8 mouse cellular contexts compared by ENCODE assay signal in the genomic region with DNA sequence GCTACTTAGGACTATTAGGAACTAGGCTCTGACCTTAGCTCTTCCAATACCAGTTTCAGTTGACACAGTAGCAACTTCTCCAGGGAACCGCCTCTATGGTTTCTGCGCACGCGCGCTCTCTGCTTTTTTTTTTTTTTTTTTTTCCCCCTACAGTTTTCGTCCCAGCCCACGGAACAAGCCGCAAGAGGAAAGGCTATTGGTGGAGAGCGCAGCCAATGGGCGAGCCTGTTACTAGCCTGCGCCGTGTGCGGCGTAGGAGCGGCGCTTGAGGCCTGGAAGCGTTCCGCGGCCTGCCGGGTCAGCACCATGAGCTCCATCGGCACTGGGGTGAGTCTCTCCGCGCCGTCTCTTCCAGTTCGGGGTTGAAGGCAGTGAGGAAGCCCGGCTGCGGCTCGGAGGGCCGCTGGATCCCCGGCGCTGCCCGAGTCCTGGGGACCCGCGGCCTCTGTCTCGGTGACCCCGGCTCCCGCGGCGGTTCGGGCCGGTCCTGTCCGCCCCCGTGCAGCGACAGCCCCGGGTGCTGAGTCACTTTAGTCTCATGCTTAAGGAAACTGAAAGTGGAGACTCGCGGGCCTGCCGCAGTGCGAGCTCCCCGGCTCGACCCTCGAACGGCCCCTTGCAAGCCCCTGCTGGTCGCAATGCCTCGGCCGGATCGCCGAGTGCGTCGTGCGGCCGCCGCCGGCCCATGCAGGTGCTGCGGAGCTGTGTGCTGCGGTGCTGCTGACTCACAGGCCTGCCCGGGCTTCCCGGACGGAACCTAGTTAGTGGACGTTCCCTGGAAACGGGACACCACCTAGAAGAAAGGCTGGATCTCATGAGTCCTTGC. TPM values are rescaled to one million over a fixed set of nuclear protein-coding genes. Genes with fewer than 3 reads are reported as not detected.
DNase-seq lines count a peak whose midpoint lies in the region; ATAC-seq lines count a peak whose summit lies in the region.

A gene (plus strand): TSS at position 181 of the 826 bp plus-strand sequence.

- H3K4me3 ChIP-seq in intestine, embryonic 14.5 days (ENCODE audit: low read depth, low read length): peak within 1 kb of the TSS; percentile 99

- peak; percentile 100 for ATAC-seq in intestine, embryonic 14.5 days (replicated peaks; ENCODE audit: low FRiP score, low TSS enrichment, low read depth)

- DNase-seq in adrenal gland, adult 18-20 months (ENCODE audit: low spot score in 2 of 2): peak; percentile 78 to 83
- peak; percentile 95 for DNase-seq in embryo, embryonic 11 days
- DNase-seq in gastrocnemius, postnatal 25 days: peak; percentile 92
- DNase-seq in intestine, embryonic 14.5 days (ENCODE audit: low spot score): peak; percentile 95
- DNase-seq in left cerebral cortex, postnatal 14 days (ENCODE audit: low spot score in 2 of 2): peak; percentile 92 to 95
- DNase-seq in mesoderm, embryonic 11.5 days (ENCODE audit: low read depth, low spot score): peak; percentile 95
- DNase-seq in right cerebral cortex, postnatal 36 days (ENCODE audit: low spot score in 2 of 2): peak; percentile 88 to 90
- DNase-seq in yolk sac, embryonic 10.5 days (ENCODE audit: low spot score): peak; percentile 92

- H3K4me1 ChIP-seq in intestine, embryonic 14.5 days (replicated peaks; ENCODE audit: control insufficient read depth, insufficient read depth, low read length): peaks cover 12% of the 10 kb centered on the region

- H3K36me3 ChIP-seq in intestine, embryonic 14.5 days (ENCODE audit: control insufficient read depth, insufficient read depth, low read length): peaks cover 15% of the 10 kb centered on the region

- H3K27me3 ChIP-seq in intestine, embryonic 14.5 days (replicated peaks; ENCODE audit: control insufficient read depth, insufficient read depth, low read length): no peaks in the 10 kb centered on the region

- peak within 1 kb of the TSS; percentile 97 for H3K9ac ChIP-seq in intestine, embryonic 14.5 days (ENCODE audit: low read length)

- H3K27ac ChIP-seq in intestine, embryonic 14.5 days (ENCODE audit: low read depth): peak within 1 kb of the TSS; percentile 97

- intact Hi-C loops in left cerebral cortex, postnatal 14 days (cut with DNase I): no loop called here

- H3K4me2 ChIP-seq in intestine, embryonic 14.5 days (ENCODE audit: low read length): peak within 1 kb of the TSS; percentile 69

- no peaks in the 10 kb centered on the region for H3K9me3 ChIP-seq in intestine, embryonic 14.5 days (ENCODE audit: control insufficient read depth, low read length)

- under 1% methylated on average over 71 of the region's 71 CpGs for WGBS in intestine, embryonic 14.5 days

RNA-seq across cellular contexts. Expression of the gene that starts here (rescaled TPM):
- total RNA-seq in adrenal gland, adult 18-20 months (2021): 100 to 1,000 TPM; 377 to 394 TPM
- 100 to 1,000 TPM; 326 to 347 TPM for total RNA-seq in gastrocnemius, postnatal 25 days (2021)
- 593 and 604 TPM in 2 replicates for polyA plus RNA-seq in intestine, embryonic 14.5 days (2014; fragmentation: Nextera tagmentation; extraction: Ambion mirVana)
- 100 to 1,000 TPM; 206 to 223 TPM for total RNA-seq in left cerebral cortex, postnatal 14 days (2021)

Comparison
In these comparisons a context has a peak if more than half of its experiments do, and no peak if none do; other contexts are left out.
1. Peak in every context shown above with its lines: DNase-seq, ATAC-seq, H3K4me3 ChIP-seq and H3K27ac ChIP-seq.